Mouse (Mus musculus) gastrocnemius, postnatal 14 days (tissue): ENCODE measurements around the gene Olfr1039. TPM values are rescaled to one million over a fixed set of nuclear protein-coding genes. Genes with fewer than 3 reads are reported as not detected.
"Not testable (repeated sequence)": the region's sequence is repeated elsewhere in the genome, so short reads cannot be mapped to it uniquely, and the experiment has no call there.

Source experiments
- DNase-seq: peaks from one replicate; pipeline ENCODE4 v3.0.0; 2021; ENCODE audit warnings: mixed read lengths
- intact Hi-C: fragments of 180-260 bp; cut with DNase I; formaldehyde crosslinking; loops from one replicate; pipeline ENCODE4 v1.15.1; 2025; ENCODE audit warnings: low total_unique reads
- long read RNA-seq, 2 experiments: library from polyadenylated mRNA; stranded (forward); transcript quantifications; one replicate each; pipeline ENCODE4 v2.0.0; 2021
- total RNA-seq, 2 experiments: library from RNA; stranded (reverse); gene quantifications; 2 replicates each; pipeline ENCODE4 v1.2.3; 2021

Gene Olfr1039
- not detected for total RNA-seq
- long read RNA-seq, experiment 1 = 0 reads
- long read RNA-seq, experiment 2 = 0 reads

GRCm38 (mm10) chr2:86135828-86136227 lies at the start of gene Olfr1039:
Olfr1039 (minus strand) TSS chr2:86135928.
- intact Hi-C loops = no loop called here
- no peak for DNase-seq

DNA sequence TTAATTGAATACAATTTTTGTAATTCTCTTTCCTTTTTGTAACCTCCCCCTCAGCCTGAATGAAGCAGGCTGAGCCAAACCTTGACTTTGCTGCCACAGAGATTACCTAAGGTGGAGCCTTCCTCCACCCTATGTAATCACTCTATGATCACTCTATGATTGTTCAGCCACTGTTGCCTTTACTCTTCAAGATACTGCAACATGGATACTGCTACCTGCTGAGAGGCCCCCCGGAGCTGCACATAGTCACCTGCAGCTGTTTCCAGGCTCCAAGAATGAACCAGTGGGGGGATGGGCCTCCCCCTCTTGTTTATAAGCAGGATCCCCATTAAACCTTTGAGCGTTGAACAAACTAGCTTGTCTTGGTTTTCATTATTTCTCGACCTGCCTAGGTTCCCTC lies 44.2 kb upstream of the Olfr1039 start:
- no peak for DNase-seq
- intact Hi-C loops = no loop called here

DNA sequence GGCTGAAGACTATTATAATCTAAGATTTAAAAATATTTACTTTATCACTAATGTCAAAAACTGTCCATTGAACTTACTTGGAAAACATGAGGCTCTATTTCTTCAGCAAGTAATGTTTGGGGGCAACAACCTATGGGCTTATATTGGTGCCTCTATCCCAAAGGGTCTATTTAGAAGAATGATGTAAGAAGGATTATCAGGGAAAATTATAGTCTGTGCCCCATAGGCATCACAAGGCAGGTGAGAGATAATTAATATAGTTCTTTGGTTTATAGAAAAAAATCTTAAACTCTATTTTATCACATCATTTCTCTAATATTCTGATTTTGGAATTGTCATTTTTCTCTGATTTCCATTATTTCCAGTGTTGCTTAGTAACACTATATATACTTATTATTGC lies 42.0 kb upstream of the Olfr1039 start, which contains the start of gene Olfr1044:
TSS of gene Olfr1044 (minus strand) at position 101 of the 400 bp plus-strand sequence.
- intact Hi-C loops = no loop called here
- DNase-seq = no peak

DNA sequence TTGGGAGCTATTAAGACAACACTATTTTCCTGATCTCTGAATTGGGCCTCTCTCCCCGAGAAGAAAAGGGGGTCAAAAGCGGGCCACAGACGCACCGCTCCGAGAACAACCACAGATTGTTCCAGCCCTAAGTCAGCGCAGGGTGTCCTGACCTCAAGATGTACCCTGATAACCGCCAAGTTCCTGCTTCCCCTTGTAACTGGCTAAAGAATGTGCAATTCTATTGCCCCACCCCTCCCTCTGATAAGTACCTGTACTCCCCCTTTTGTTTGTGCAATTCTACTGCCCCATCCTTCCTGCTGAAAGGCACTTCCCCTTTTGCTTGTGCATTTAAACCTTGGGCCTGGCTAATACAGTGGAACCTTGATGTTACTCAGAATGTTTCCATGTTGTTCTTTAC lies 39.7 kb upstream of the Olfr1039 start:
- intact Hi-C loops, DNase-seq: not testable (repeated sequence)

GRCm38 (mm10) chr2:86167422-86167821 lies 31.7 kb upstream of the Olfr1039 start, which contains the start of gene Olfr1043:
Olfr1043 (minus strand) TSS chr2:86167522.
- no peak for DNase-seq
- intact Hi-C loops = no loop called here

DNA sequence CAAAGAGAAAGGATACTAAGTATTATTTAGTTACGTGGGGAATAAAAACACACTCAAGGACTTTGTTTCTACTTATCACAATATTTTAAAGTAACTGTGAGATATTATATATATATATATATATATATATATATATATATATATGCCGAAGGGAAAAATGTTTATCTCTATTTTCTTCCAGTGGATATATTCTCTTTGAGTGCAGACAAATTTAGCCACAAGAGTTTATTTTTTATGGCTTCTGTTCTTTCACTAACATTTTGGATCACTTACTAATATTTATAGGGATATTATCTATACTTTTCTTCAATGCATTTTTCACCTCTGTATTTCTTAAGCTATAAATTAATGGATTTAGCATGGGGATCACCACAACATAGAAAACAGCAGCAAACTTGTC lies 26.0 kb upstream of the Olfr1039 start, which contains the start of gene Olfr1042:
TSS of gene Olfr1042 (minus strand) at position 101 of the 400 bp plus-strand sequence.
- intact Hi-C loops = no loop called here
- no peak for DNase-seq

- no peak for DNase-seq
- intact Hi-C loops = no loop called here
Measured at GRCm38 (mm10) chr2:86146632-86147031, 10.9 kb upstream of the Olfr1039 start, which contains the start of gene Olfr1040. Olfr1040 (minus strand) TSS chr2:86146732.

DNA sequence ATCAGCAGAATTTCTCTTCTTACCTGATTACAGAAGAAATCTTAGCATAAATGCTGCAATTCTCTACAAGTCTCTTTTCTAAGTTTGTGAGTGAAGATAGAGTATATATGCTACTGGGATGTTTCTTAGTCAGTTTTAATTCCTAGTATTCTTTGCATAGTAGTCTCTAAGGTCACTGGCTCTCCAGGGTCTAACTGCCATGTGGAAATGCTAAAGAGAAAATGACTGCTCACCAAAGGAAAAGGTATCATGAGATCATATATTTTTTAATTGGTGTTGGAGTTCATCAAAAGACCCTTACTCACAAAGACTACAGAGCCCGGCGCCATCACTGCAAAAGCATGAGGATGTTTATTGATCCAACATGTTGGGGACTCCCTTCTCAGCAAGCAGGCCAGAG lies 48.4 kb downstream of the Olfr1039 start, which contains the start of gene Olfr1037:
TSS of gene Olfr1037 (minus strand) at position 101 of the 400 bp plus-strand sequence.
- DNase-seq = no peak
- intact Hi-C loops = no loop called here

- intact Hi-C loops, DNase-seq: not testable (repeated sequence)
Measured at GRCm38 (mm10) chr2:86080478-86080877, 55.2 kb downstream of the Olfr1039 start.

Other genes starting within 250 kb of the Olfr1039 start
- gene Olfr1024, start 230.9 kb downstream of the Olfr1039 start, total RNA-seq = not detected
- gene Olfr1025-ps1, start 220.7 kb downstream of the Olfr1039 start, total RNA-seq = not detected
- gene Olfr1026, start 214.4 kb downstream of the Olfr1039 start, total RNA-seq = not detected
- gene Olfr1028, start 185.5 kb downstream of the Olfr1039 start, total RNA-seq = not detected
- gene Olfr1029, start 162.0 kb downstream of the Olfr1039 start, total RNA-seq = not detected
- not detected for gene Olfr1030, start 156.7 kb downstream of the Olfr1039 start, total RNA-seq
- not detected for gene Olfr1031, start 145.6 kb downstream of the Olfr1039 start, total RNA-seq
- not detected for gene Olfr1032, start 130.4 kb downstream of the Olfr1039 start, total RNA-seq
- gene Olfr1033, start 115.3 kb downstream of the Olfr1039 start, total RNA-seq = under 1 TPM in 1 of 2 experiments, not detected in 1; 0.64 TPM
- gene Olfr1034, start 90.1 kb downstream of the Olfr1039 start, total RNA-seq = not detected
- not detected for gene Olfr1036, start 61.9 kb downstream of the Olfr1039 start, total RNA-seq
- not detected for gene Olfr1037, start 48.5 kb downstream of the Olfr1039 start, total RNA-seq
- gene Olfr1040, start 10.8 kb upstream of the Olfr1039 start, total RNA-seq = not detected
- not detected for gene Olfr1042, start 25.9 kb upstream of the Olfr1039 start, total RNA-seq
- not detected for gene Olfr1043, start 31.6 kb upstream of the Olfr1039 start, total RNA-seq
- not detected for gene Olfr1044, start 41.9 kb upstream of the Olfr1039 start, total RNA-seq
- gene Olfr52, start 49.8 kb upstream of the Olfr1039 start, total RNA-seq = not detected
- not detected for gene Olfr1045, start 67.1 kb upstream of the Olfr1039 start, total RNA-seq
- not detected for gene Olfr1046, start 83.4 kb upstream of the Olfr1039 start, total RNA-seq
- gene Olfr1047, start 95.5 kb upstream of the Olfr1039 start, total RNA-seq = not detected
- not detected for gene Olfr1048, start 104.4 kb upstream of the Olfr1039 start, total RNA-seq
- not detected for gene Olfr1049, start 122.4 kb upstream of the Olfr1039 start, total RNA-seq
- gene Olfr1051, start 143.2 kb upstream of the Olfr1039 start, total RNA-seq = not detected
- not detected for gene Olfr1052, start 156.5 kb upstream of the Olfr1039 start, total RNA-seq
- gene Olfr1053, start 179.4 kb upstream of the Olfr1039 start, total RNA-seq = not detected
- not detected for gene Olfr1054, start 199.5 kb upstream of the Olfr1039 start, total RNA-seq
- not detected for gene Olfr1055, start 214.4 kb upstream of the Olfr1039 start, total RNA-seq
- gene Olfr1056, start 226.5 kb upstream of the Olfr1039 start, total RNA-seq = not detected
- not detected for gene Olfr1057, start 242.5 kb upstream of the Olfr1039 start, total RNA-seq